Mouse (Mus musculus) kidney, embryonic 14.5 days (tissue): ENCODE measurements around the gene Gm30083. TPM values are rescaled to one million over a fixed set of nuclear protein-coding genes. Genes with fewer than 3 reads are reported as not detected.

Experiments
- ATAC-seq: fragments of 200-750 bp; cut with Nextera tagmentation; 2 replicates; pipeline ENCODE4 v1.8.0; 2017; ENCODE audit warnings: moderate number of reproducible peaks, mild to moderate bottlenecking, moderate TSS enrichment, moderate library complexity; ENCODE audit not compliant: low FRiP score, low TSS enrichment
- H3K27ac ChIP-seq: fragments of 300-500 bp; sonication (generic); 2 replicates; pipeline ENCODE4 v1.5.1; 2014; ENCODE audit warnings: low read depth, mild to moderate bottlenecking, low read length, moderate library complexity, mixed read lengths
- H3K27me3 ChIP-seq: fragments of 300-500 bp; sonication (generic); 2 replicates; pipeline ENCODE4 v1.6.1; 2014; ENCODE audit warnings: mild to moderate bottlenecking, low read length; ENCODE audit not compliant: control insufficient read depth, insufficient read depth
- H3K36me3 ChIP-seq: fragments of 300-500 bp; sonication (generic); 2 replicates; pipeline ENCODE4 v1.6.1; 2014; ENCODE audit warnings: low read length, mixed read lengths; ENCODE audit not compliant: control insufficient read depth, insufficient read depth
- H3K4me1 ChIP-seq: fragments of 300-500 bp; sonication (generic); 2 replicates; pipeline ENCODE4 v1.6.1; 2014; ENCODE audit warnings: low read length, mixed read lengths; ENCODE audit not compliant: control insufficient read depth, insufficient read depth
- H3K4me2 ChIP-seq: fragments of 300-500 bp; sonication (generic); replicated peaks from 2 replicates; pipeline ENCODE4 v1.6.1; 2014; ENCODE audit warnings: low read depth, mild to moderate bottlenecking, low read length
- H3K4me3 ChIP-seq: fragments of 300-500 bp; sonication (generic); 2 replicates; pipeline ENCODE4 v1.5.1; 2014; ENCODE audit warnings: mild to moderate bottlenecking, low read length
- H3K9ac ChIP-seq: fragments of 300-500 bp; sonication (generic); 2 replicates; pipeline ENCODE4 v1.6.1; 2014; ENCODE audit warnings: low read depth, mild to moderate bottlenecking, low read length, moderate library complexity
- H3K9me3 ChIP-seq: fragments of 300-500 bp; sonication (generic); 2 replicates; pipeline ENCODE4 v1.6.1; 2016; ENCODE audit warnings: low read length; ENCODE audit not compliant: control insufficient read depth
- WGBS: fragments of 180-500 bp; shearing (Covaris S2); extraction: QIAGEN DNeasy Blood & Tissue Kit; methylation state at CpG from one replicate; pipeline ENCODE4 v1.1.7; 2014; 5-methylcytosine and 5-hydroxymethylcytosine counted together
- polyA plus RNA-seq: library from polyadenylated mRNA; unstranded; fragments of >200 nt; fragmentation: Nextera tagmentation; extraction: Ambion mirVana; gene quantifications from 2 replicates; pipeline ENCODE4 v1.2.1, GENCODE M21; 2014

The Gm30083 gene
- polyA plus RNA-seq, result not detected in 2 replicates

- ATAC-seq, result no peak
Measured at GRCm38 (mm10) chr14:34015063-34015462, at the start of gene Gm30083. TSS of gene Gm30083 (minus strand) at chr14:34015182.

GRCm38 (mm10) chr14:34052516-34052915 lies 37.5 kb upstream of the Gm30083 start, which contains the start of gene Antxrl:
TSS of gene Antxrl (plus strand) at chr14:34052707.
- H3K9me3 ChIP-seq, result no peaks in the 10 kb centered on the region
- no peak within 1 kb of the TSS for H3K4me3 ChIP-seq
- H3K4me1 ChIP-seq, result no peaks in the 10 kb centered on the region
- H3K27ac ChIP-seq, result no peak within 1 kb of the TSS
- H3K36me3 ChIP-seq, result no peaks in the 10 kb centered on the region
- no peak within 1 kb of the TSS for H3K4me2 ChIP-seq
- WGBS, result 74% methylated on average over 6 of the region's 6 CpGs
- H3K9ac ChIP-seq, result no peak within 1 kb of the TSS
- ATAC-seq, result no peak
- no peaks in the 10 kb centered on the region for H3K27me3 ChIP-seq

More at GRCm38 (mm10) chr14:34015063-34015462, at the start of gene Gm30083:
- Histone ChIP-seq H3K4me2 (no peak within 1 kb of the TSS), H3K4me1 (no peaks in the 10 kb centered on the region), H3K9ac (no peak within 1 kb of the TSS), H3K4me3 (no peak within 1 kb of the TSS), H3K27ac (no peak within 1 kb of the TSS), H3K9me3 (no peaks in the 10 kb centered on the region), H3K27me3 (no peaks in the 10 kb centered on the region), H3K36me3 (no peaks in the 10 kb centered on the region)
- WGBS, result 87% methylated on average over 3 of the region's 3 CpGs

DNA sequence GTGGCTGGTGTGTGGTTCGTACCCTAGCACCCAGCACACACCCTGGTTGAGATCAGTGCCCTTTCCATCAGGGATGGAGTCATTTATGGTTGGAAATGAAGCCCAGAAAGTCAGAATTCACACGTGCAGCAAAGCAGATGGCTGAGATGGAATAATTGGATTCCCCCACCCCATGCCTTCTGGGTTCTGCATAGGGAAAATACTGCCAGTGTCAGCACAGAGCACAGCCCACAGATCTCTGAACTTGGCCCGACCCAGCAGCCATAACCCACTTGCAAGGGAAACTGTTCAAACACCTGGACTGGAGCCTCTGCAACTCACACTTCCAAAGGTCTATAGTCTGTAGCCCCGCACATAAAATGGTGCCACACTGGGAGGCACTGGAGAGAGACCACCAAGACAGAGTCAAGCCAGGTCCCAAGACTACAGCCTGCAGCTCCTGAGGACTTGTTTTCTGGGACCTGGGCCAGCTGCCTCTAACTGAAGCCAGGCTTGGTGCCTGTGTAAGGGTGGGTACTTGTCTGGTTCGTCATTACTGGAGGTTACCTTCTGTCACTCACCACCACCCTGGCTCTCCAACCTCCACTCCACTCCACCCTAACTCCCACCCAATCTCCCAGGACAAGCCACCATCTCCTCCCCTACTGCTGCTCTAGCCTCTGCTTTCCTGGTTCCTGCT lies 35.3 kb upstream of the Gm30083 start:
- no peaks in the 10 kb centered on the region for H3K27me3 ChIP-seq
- H3K4me3 ChIP-seq, result no peak overlapping the region
- no peaks in the 10 kb centered on the region for H3K36me3 ChIP-seq
- H3K27ac ChIP-seq, result no peak overlapping the region
- 69% methylated on average over 5 of the region's 5 CpGs for WGBS
- no peaks in the 10 kb centered on the region for H3K4me1 ChIP-seq
- no peak for ATAC-seq
- H3K4me2 ChIP-seq, result no peak overlapping the region
- H3K9ac ChIP-seq, result no peak overlapping the region
- H3K9me3 ChIP-seq, result no peaks in the 10 kb centered on the region

GRCm38 (mm10) chr14:34043341-34043740 lies 28.4 kb upstream of the Gm30083 start:
- H3K4me2 ChIP-seq, result no peak overlapping the region
- H3K4me1 ChIP-seq, result no peaks in the 10 kb centered on the region
- no peak overlapping the region for H3K9ac ChIP-seq
- no peak overlapping the region for H3K27ac ChIP-seq
- no peaks in the 10 kb centered on the region for H3K27me3 ChIP-seq
- no peak for ATAC-seq
- no peaks in the 10 kb centered on the region for H3K36me3 ChIP-seq
- H3K4me3 ChIP-seq, result no peak overlapping the region
- 61% methylated on average over 3 of the region's 3 CpGs for WGBS
- H3K9me3 ChIP-seq, result no peaks in the 10 kb centered on the region

GRCm38 (mm10) chr14:34041241-34041640 lies 26.3 kb upstream of the Gm30083 start:
- Histone ChIP-seq H3K4me2 (no peak overlapping the region), H3K27me3 (no peaks in the 10 kb centered on the region), H3K27ac (no peak overlapping the region), H3K36me3 (no peaks in the 10 kb centered on the region), H3K4me1 (no peaks in the 10 kb centered on the region), H3K9me3 (no peaks in the 10 kb centered on the region), H3K9ac (no peak overlapping the region), H3K4me3 (no peak overlapping the region)
- ATAC-seq, result no peak
- 86% methylated on average over 4 of the region's 4 CpGs for WGBS

GRCm38 (mm10) chr14:34033841-34034610 lies 19.0 kb upstream of the Gm30083 start:
- Histone ChIP-seq H3K4me2 (no peak overlapping the region), H3K36me3 (no peaks in the 10 kb centered on the region), H3K9me3 (no peaks in the 10 kb centered on the region), H3K4me3 (no peak overlapping the region), H3K4me1 (no peaks in the 10 kb centered on the region), H3K9ac (no peak overlapping the region), H3K27ac (no peak overlapping the region), H3K27me3 (no peaks in the 10 kb centered on the region)
- 83% methylated on average over 8 of the region's 8 CpGs for WGBS
- ATAC-seq, result no peak

DNA sequence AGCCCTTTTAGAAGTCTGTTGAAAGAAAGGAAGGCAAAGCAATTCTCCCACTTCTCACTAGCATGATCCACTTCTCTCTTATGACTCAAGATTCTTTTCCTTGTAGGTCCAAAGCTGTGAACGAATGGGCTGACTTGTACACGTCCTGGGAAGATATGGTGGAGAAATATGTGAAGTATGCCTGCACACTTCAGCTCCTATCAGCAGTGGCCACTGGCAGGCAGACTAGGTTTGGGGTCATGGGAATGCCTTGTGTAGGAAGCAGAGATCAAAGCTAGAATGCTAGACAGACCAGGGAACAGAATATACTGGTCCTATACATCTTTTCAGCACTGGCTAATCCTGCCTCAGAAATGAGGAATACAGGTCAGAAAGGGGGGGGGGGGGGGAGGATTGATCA lies 11.7 kb upstream of the Gm30083 start:
- no peaks in the 10 kb centered on the region for H3K27me3 ChIP-seq
- H3K4me3 ChIP-seq, result no peak overlapping the region
- no peak overlapping the region for H3K9ac ChIP-seq
- no peak overlapping the region for H3K4me2 ChIP-seq
- 82% methylated on average over 2 of the region's 2 CpGs for WGBS
- no peaks in the 10 kb centered on the region for H3K9me3 ChIP-seq
- H3K4me1 ChIP-seq, result no peaks in the 10 kb centered on the region
- no peak for ATAC-seq
- no peaks in the 10 kb centered on the region for H3K36me3 ChIP-seq
- no peak overlapping the region for H3K27ac ChIP-seq

GRCm38 (mm10) chr14:34016938-34017337 lies 2.0 kb upstream of the Gm30083 start:
- Histone ChIP-seq H3K36me3 (no peaks in the 10 kb centered on the region), H3K4me3 (no peak overlapping the region), H3K4me1 (no peaks in the 10 kb centered on the region), H3K27ac (no peak overlapping the region), H3K27me3 (no peaks in the 10 kb centered on the region), H3K9me3 (no peaks in the 10 kb centered on the region), H3K9ac (no peak overlapping the region), H3K4me2 (no peak overlapping the region)
- 88% methylated on average over 2 of the region's 2 CpGs for WGBS
- no peak for ATAC-seq

- H3K27me3 ChIP-seq, result no peaks in the 10 kb centered on the region
- no peak within 1 kb of the TSS for H3K4me2 ChIP-seq
- WGBS, result 95% methylated on average over 4 of the region's 4 CpGs
- no peak within 1 kb of the TSS for H3K27ac ChIP-seq
- no peak for ATAC-seq
- H3K4me1 ChIP-seq, result no peaks in the 10 kb centered on the region
- no peak within 1 kb of the TSS for H3K9ac ChIP-seq
- H3K9me3 ChIP-seq, result no peaks in the 10 kb centered on the region
- no peak within 1 kb of the TSS for H3K4me3 ChIP-seq
- H3K36me3 ChIP-seq, result no peaks in the 10 kb centered on the region
Measured at GRCm38 (mm10) chr14:34016381-34016780, 1.4 kb upstream of the Gm30083 start, which contains the start of gene Gm5460. TSS of gene Gm5460 (plus strand) at chr14:34016758.
